Mouse (Mus musculus): ENCODE measurements at regions not wholly inside any gene's neighbourhood (a gene's known extent, or its start where the extent isn't known, plus 50 kb on each side); places are given as distances from the start of the nearest gene placed in this dataset.
"Not testable (repeated sequence)": the region's sequence is repeated elsewhere in the genome, so short reads cannot be mapped to it uniquely, and the experiment has no call there.

DNA sequence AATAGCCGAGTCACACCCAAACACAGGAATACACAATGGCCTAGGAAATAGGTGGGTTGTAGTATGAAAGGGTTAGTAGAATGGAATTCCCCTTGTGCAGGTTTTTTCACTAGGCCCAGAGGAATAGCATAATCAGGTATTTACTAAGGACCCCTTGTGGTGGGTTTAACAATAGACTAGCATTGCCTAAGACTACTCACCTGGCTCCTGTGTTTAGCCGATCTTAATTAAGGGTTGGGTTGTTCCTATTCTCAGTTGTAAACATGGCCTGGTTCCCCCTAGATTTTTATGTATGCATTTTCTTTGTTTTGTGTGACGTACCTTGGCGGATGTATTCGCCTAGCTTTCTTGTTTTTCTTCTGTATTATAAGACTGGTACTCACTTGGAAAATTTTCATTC is 90.8 kb upstream of the Srd5a2 start:
- H3K4me3 ChIP-seq (replicated peaks; ENCODE audit: extremely low read depth, low read depth, low read length); DNase-seq; H3K4me1 ChIP-seq (ENCODE audit: control insufficient read depth, insufficient read depth, low read length): not testable (repeated sequence)
- 90% methylated on average over 5 of the region's 5 CpGs for WGBS

- H3K4me3 ChIP-seq (replicated peaks; ENCODE audit: extremely low read depth, low read depth, low read length) = no peak overlapping the region
- no peak for TF ChIP-seq POLR2A (IDR thresholded peaks at IDR 0.05; ENCODE audit: borderline replicate concordance, extremely low read depth, low read depth, low read length)
- peak; percentile 37 for TF ChIP-seq CTCF (IDR thresholded peaks at IDR 0.05; ENCODE audit: insufficient read depth, low read length)
- H3K4me1 ChIP-seq (ENCODE audit: control insufficient read depth, insufficient read depth, low read length) = no peaks in the 10 kb centered on the region
- no peak for DNase-seq
- 71% methylated on average over 5 of the region's 5 CpGs for WGBS
Observed at GRCm38 (mm10) chr17:74134976-74135375, 87.3 kb upstream of the Srd5a2 start.

DNA sequence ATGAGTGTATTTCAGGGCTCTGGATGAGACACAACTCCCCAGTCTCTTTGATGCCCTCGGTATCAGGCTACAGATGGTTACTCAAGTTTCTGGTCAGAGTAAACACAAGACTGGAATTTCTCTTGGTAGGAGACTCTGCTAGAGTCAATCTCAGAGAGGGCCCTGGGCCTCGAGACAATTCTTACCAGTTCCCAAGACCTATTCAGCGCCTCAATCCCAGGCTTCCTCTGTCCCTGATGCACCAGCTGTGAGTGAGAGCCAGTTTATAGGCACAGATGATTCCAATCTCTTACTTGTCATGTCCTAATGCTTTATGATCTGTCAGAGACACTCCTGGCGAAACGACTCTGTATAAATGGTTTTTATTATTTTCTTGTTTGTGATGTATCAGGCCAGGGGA is 83.8 kb upstream of the Srd5a2 start:
- no peaks in the 10 kb centered on the region for H3K4me1 ChIP-seq (ENCODE audit: control insufficient read depth, insufficient read depth, low read length)
- DNase-seq = no peak
- WGBS = 59% methylated on average over 5 of the region's 5 CpGs
- no peak overlapping the region for H3K4me3 ChIP-seq (replicated peaks; ENCODE audit: extremely low read depth, low read depth, low read length)
- TF ChIP-seq POLR2A (IDR thresholded peaks at IDR 0.05; ENCODE audit: borderline replicate concordance, extremely low read depth, low read depth, low read length) (no peak), CTCF (IDR thresholded peaks at IDR 0.05; ENCODE audit: insufficient read depth, low read length) (no peak)

DNA sequence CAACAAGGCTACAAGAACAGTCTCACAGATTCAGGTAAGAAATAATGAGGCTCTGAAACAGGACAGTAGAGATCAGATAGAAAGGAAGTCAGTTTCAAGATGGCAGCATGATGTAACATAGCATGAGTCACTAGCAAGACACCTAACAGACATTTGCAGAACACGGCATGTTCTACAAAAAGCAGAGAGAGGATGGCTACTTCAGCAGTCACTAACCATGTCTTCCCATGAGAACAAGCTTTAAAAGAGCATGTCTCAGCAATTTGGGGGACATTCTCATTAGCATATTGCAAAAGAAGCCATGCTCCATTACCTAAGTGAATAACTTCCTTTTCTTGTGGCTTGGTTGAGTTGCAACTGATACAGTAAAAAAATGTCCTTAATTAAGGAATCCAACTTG is 75.2 kb upstream of the Srd5a2 start:
- Histone ChIP-seq H3K4me1 (ENCODE audit: control insufficient read depth, insufficient read depth, low read length) (no peaks in the 10 kb centered on the region), H3K4me3 (replicated peaks; ENCODE audit: extremely low read depth, low read depth, low read length) (no peak overlapping the region)
- 86% methylated on average over 1 of the region's 1 CpGs for WGBS
- TF ChIP-seq CTCF (IDR thresholded peaks at IDR 0.05; ENCODE audit: insufficient read depth, low read length) = no peak
- no peak for TF ChIP-seq POLR2A (IDR thresholded peaks at IDR 0.05; ENCODE audit: borderline replicate concordance, extremely low read depth, low read depth, low read length)
- DNase-seq = no peak

GRCm38 (mm10) chr17:74120969-74121368 is 73.3 kb upstream of the Srd5a2 start:
- Histone ChIP-seq H3K4me3 (replicated peaks; ENCODE audit: extremely low read depth, low read depth, low read length) (no peak overlapping the region), H3K4me1 (ENCODE audit: control insufficient read depth, insufficient read depth, low read length) (no peaks in the 10 kb centered on the region)
- no peak for TF ChIP-seq CTCF (IDR thresholded peaks at IDR 0.05; ENCODE audit: insufficient read depth, low read length)
- no peak for TF ChIP-seq POLR2A (IDR thresholded peaks at IDR 0.05; ENCODE audit: borderline replicate concordance, extremely low read depth, low read depth, low read length)
- DNase-seq = no peak
- 73% methylated on average over 2 of the region's 2 CpGs for WGBS
